Mouse (Mus musculus): ENCODE data around the gene Dnajc9. TPM values are rescaled to one million over a fixed set of nuclear protein-coding genes. Genes with fewer than 3 reads are reported as not detected.

The Dnajc9 gene
- polyA plus RNA-seq, 1 experiment from 2014 or later = 41.7 TPM

- Histone ChIP-seq H3K4me3 (ENCODE audit: low read depth, low read length) (peak overlapping the region; percentile 83), H3K4me2 (replicated peaks; ENCODE audit: low read depth) (peak overlapping the region; percentile 75), H3K9me3 (ENCODE audit: control insufficient read depth, low read length) (no peaks in the 10 kb centered on the region), H3K27ac (replicated peaks) (peak overlapping the region; percentile 96), H3K36me3 (ENCODE audit: control insufficient read depth, insufficient read depth, low read length) (no peaks in the 10 kb centered on the region; the same call in 1 of the 2 replicates), H3K4me1 (replicated peaks; ENCODE audit: control insufficient read depth, insufficient read depth) (0 out of 2 replicates have a peak, but pooled peaks cover 2% of the 10 kb centered on the region), H3K27me3 (ENCODE audit: control insufficient read depth, insufficient read depth, low read length) (no peaks in the 10 kb centered on the region), H3K9ac (ENCODE audit: low read length) (peak overlapping the region; percentile 93)
- ATAC-seq (ENCODE audit: low FRiP score, low TSS enrichment) = peak; percentile 42
- no peak for TF ChIP-seq EP300 (optimal IDR thresholded peaks at IDR 0.05)
- TF ChIP-seq CTCF (IDR thresholded peaks at IDR 0.05; ENCODE audit: low read depth) = no peak
- DNase-seq (ENCODE audit: low spot score) = no peak
- 2% methylated on average over 15 of the region's 15 CpGs for WGBS
These were observed 41.2 kb downstream of the Dnajc9 start for GRCm38 (mm10) chr14:20347441-20347990.

- no peak overlapping the region for H3K4me3 ChIP-seq (ENCODE audit: low read depth, low read length)
- DNase-seq (ENCODE audit: low spot score) (peak; percentile 39), ATAC-seq (ENCODE audit: low FRiP score, low TSS enrichment) (peak; percentile 24; the same call in 1 of the 2 replicates)
- no peak overlapping the region for H3K9ac ChIP-seq (ENCODE audit: low read length)
- H3K27ac ChIP-seq (replicated peaks) = no peak overlapping the region
- TF ChIP-seq EP300 (optimal IDR thresholded peaks at IDR 0.05) (no peak), CTCF (IDR thresholded peaks at IDR 0.05; ENCODE audit: low read depth) (no peak)
- no peak overlapping the region for H3K4me2 ChIP-seq (replicated peaks; ENCODE audit: low read depth)
- H3K4me1 ChIP-seq (replicated peaks; ENCODE audit: control insufficient read depth, insufficient read depth) = 0 out of 2 replicates have a peak, but pooled peaks cover 2% of the 10 kb centered on the region
- peaks cover 2% of the 10 kb centered on the region; the same call in 1 of the 2 replicates for H3K36me3 ChIP-seq (ENCODE audit: control insufficient read depth, insufficient read depth, low read length)
- no peaks in the 10 kb centered on the region for H3K9me3 ChIP-seq (ENCODE audit: control insufficient read depth, low read length)
- H3K27me3 ChIP-seq (ENCODE audit: control insufficient read depth, insufficient read depth, low read length) = no peaks in the 10 kb centered on the region
- 60% methylated on average over 9 of the region's 9 CpGs for WGBS
These were observed 42.8 kb downstream of the Dnajc9 start for GRCm38 (mm10) chr14:20345885-20346284.

GRCm38 (mm10) chr14:20340866-20341265 lies 47.8 kb downstream of the Dnajc9 start:
- DNase-seq (ENCODE audit: low spot score) (peak; percentile 68), ATAC-seq (ENCODE audit: low FRiP score, low TSS enrichment) (no peak)
- TF ChIP-seq EP300 (optimal IDR thresholded peaks at IDR 0.05) = no peak
- no peak for TF ChIP-seq CTCF (IDR thresholded peaks at IDR 0.05; ENCODE audit: low read depth)
- Histone ChIP-seq H3K9me3 (ENCODE audit: control insufficient read depth, low read length) (no peaks in the 10 kb centered on the region), H3K27ac (replicated peaks) (no peak overlapping the region), H3K4me2 (replicated peaks; ENCODE audit: low read depth) (no peak overlapping the region), H3K4me3 (ENCODE audit: low read depth, low read length) (no peak overlapping the region), H3K9ac (ENCODE audit: low read length) (no peak overlapping the region), H3K27me3 (ENCODE audit: control insufficient read depth, insufficient read depth, low read length) (no peaks in the 10 kb centered on the region), H3K36me3 (ENCODE audit: control insufficient read depth, insufficient read depth, low read length) (peaks cover 9% of the 10 kb centered on the region), H3K4me1 (replicated peaks; ENCODE audit: control insufficient read depth, insufficient read depth) (no peaks in the 10 kb centered on the region)
- 75% methylated on average over 7 of the region's 7 CpGs for WGBS

GRCm38 (mm10) chr14:20340149-20340548 lies 48.6 kb downstream of the Dnajc9 start:
- no peak overlapping the region for H3K4me2 ChIP-seq (replicated peaks; ENCODE audit: low read depth)
- no peak overlapping the region for H3K4me3 ChIP-seq (ENCODE audit: low read depth, low read length)
- TF ChIP-seq EP300 (optimal IDR thresholded peaks at IDR 0.05) (no peak), CTCF (IDR thresholded peaks at IDR 0.05; ENCODE audit: low read depth) (peak; percentile 68)
- H3K27me3 ChIP-seq (ENCODE audit: control insufficient read depth, insufficient read depth, low read length) = no peaks in the 10 kb centered on the region
- DNase-seq (ENCODE audit: low spot score) = peak; percentile 21
- H3K9ac ChIP-seq (ENCODE audit: low read length) = no peak overlapping the region
- no peaks in the 10 kb centered on the region for H3K9me3 ChIP-seq (ENCODE audit: control insufficient read depth, low read length)
- 86% methylated on average over 8 of the region's 8 CpGs for WGBS
- H3K4me1 ChIP-seq (replicated peaks; ENCODE audit: control insufficient read depth, insufficient read depth) = no peaks in the 10 kb centered on the region
- H3K27ac ChIP-seq (replicated peaks) = no peak overlapping the region
- H3K36me3 ChIP-seq (ENCODE audit: control insufficient read depth, insufficient read depth, low read length) = peaks cover 12% of the 10 kb centered on the region
- ATAC-seq (ENCODE audit: low FRiP score, low TSS enrichment) = peak; percentile 79

- Histone ChIP-seq H3K9me3 (ENCODE audit: control insufficient read depth, low read length) (no peaks in the 10 kb centered on the region), H3K4me3 (ENCODE audit: low read depth, low read length) (no peak overlapping the region), H3K27me3 (ENCODE audit: control insufficient read depth, insufficient read depth, low read length) (no peaks in the 10 kb centered on the region), H3K36me3 (ENCODE audit: control insufficient read depth, insufficient read depth, low read length) (peaks cover 12% of the 10 kb centered on the region), H3K9ac (ENCODE audit: low read length) (no peak overlapping the region), H3K27ac (replicated peaks) (no peak overlapping the region), H3K4me1 (replicated peaks; ENCODE audit: control insufficient read depth, insufficient read depth) (no peaks in the 10 kb centered on the region), H3K4me2 (replicated peaks; ENCODE audit: low read depth) (no peak overlapping the region)
- DNase-seq (ENCODE audit: low spot score) (no peak), ATAC-seq (ENCODE audit: low FRiP score, low TSS enrichment) (no peak)
- WGBS = 97% methylated on average over 5 of the region's 5 CpGs
- no peak for TF ChIP-seq EP300 (optimal IDR thresholded peaks at IDR 0.05)
- TF ChIP-seq CTCF (IDR thresholded peaks at IDR 0.05; ENCODE audit: low read depth) = peak; percentile 27; the same call in 1 of the 2 replicates
These were observed 49.3 kb downstream of the Dnajc9 start for GRCm38 (mm10) chr14:20339415-20339814.

Other genes with a start within 250 kb of the Dnajc9 start
- gene Kcnk5, start 207.1 kb downstream of the Dnajc9 start, polyA plus RNA-seq (2015; fragmentation: Nextera tagmentation; extraction: Ambion mirVana) = 7.7 and 8.3 TPM in 2 replicates
- gene Kcnk16, start 119.7 kb downstream of the Dnajc9 start, polyA plus RNA-seq (2015; fragmentation: Nextera tagmentation; extraction: Ambion mirVana) = 4.8 and 5.7 TPM in 2 replicates
- 11.6 and 11.8 TPM in 2 replicates for gene Nudt13, start 94.2 kb downstream of the Dnajc9 start, polyA plus RNA-seq (2015; fragmentation: Nextera tagmentation; extraction: Ambion mirVana)
- 21.5 and 23.4 TPM in 2 replicates for gene Ecd, start 40.8 kb downstream of the Dnajc9 start, polyA plus RNA-seq (2015; fragmentation: Nextera tagmentation; extraction: Ambion mirVana)
- gene Fam149b, start 40.7 kb downstream of the Dnajc9 start, polyA plus RNA-seq (2015; fragmentation: Nextera tagmentation; extraction: Ambion mirVana) = 13.5 and 14.8 TPM in 2 replicates
- 65.0 and 77.4 TPM in 2 replicates for gene Mrps16, start 4.7 kb upstream of the Dnajc9 start, polyA plus RNA-seq (2015; fragmentation: Nextera tagmentation; extraction: Ambion mirVana)
- gene Cfap70, start 63.3 kb upstream of the Dnajc9 start, polyA plus RNA-seq (2015; fragmentation: Nextera tagmentation; extraction: Ambion mirVana) = 0.16 and 0.25 TPM in 2 replicates
- 82.4 and 86.3 TPM in 2 replicates for gene Anxa7, start 91.2 kb upstream of the Dnajc9 start, polyA plus RNA-seq (2015; fragmentation: Nextera tagmentation; extraction: Ambion mirVana)
- 0.18 and 0.38 TPM in 2 replicates for gene Mss51, start 108.0 kb upstream of the Dnajc9 start, polyA plus RNA-seq (2015; fragmentation: Nextera tagmentation; extraction: Ambion mirVana)
- 21.2 and 22.7 TPM in 2 replicates for gene Ppp3cb, start 157.7 kb upstream of the Dnajc9 start, polyA plus RNA-seq (2015; fragmentation: Nextera tagmentation; extraction: Ambion mirVana)

Measured in stomach, postnatal 0 days (tissue).